Mouse (Mus musculus) erythroblast, embryonic 14.5 days (primary cell): ENCODE results near the gene Tnk2.

ENCODE experiments used
- GATA1 ChIP-seq: IDR thresholded peaks from 2 replicates; pipeline ENCODE4 v1.6.1; 2012; ENCODE audit warnings: low read length, inconsistent platforms, mixed read lengths
- TAL1 ChIP-seq: IDR thresholded peaks from 3 replicates; pipeline ENCODE4 v1.6.1; 2012; ENCODE audit warnings: low read length, inconsistent platforms, mixed read lengths

GRCm38 (mm10) chr16:32628140-32628539 lies 15.5 kb upstream of the Tnk2 start:
- TF ChIP-seq GATA1: no peak
- no peak for TF ChIP-seq TAL1
